In genomic region chr5:67437403-67437802, GRCm38 (mm10) we compare ENCODE assay signal across 8 mouse cellular contexts. TPM values are rescaled to one million over a fixed set of nuclear protein-coding genes. Genes with fewer than 3 reads are reported as not detected.
DNase-seq lines count a peak whose midpoint lies in the region; ATAC-seq and TF ChIP-seq lines count a peak whose summit lies in the region.

No protein-coding gene starts in this region.

- no peak overlapping the region for H3K27ac ChIP-seq in heart, embryonic 16.5 days (ENCODE audit: low read length)
- no peak overlapping the region for H3K27ac ChIP-seq in CH12.LX (ENCODE audit: insufficient read depth, low read depth)
- H3K27ac ChIP-seq in left cerebral cortex, adult 2 months = no peak overlapping the region

- ATAC-seq in heart, embryonic 16.5 days (replicated peaks; ENCODE audit: extremely low read depth, insufficient read depth, low FRiP score) = peak; percentile 70
- peak; percentile 96 to 98 for ATAC-seq in hematopoietic stem cell, adult 5-6 weeks (replicated peaks in 1 of 2; ENCODE audit: insufficient read depth in 1 of 2, low FRiP score in 2 of 2, low TSS enrichment in 1 of 2, low read depth in 1 of 2, poor library complexity in 2 of 2, severe bottlenecking in 2 of 2)
- no peak for ATAC-seq in inflammation-experienced regulatory T-cells, adult 6 months

- H3K9me3 ChIP-seq in heart, embryonic 16.5 days (replicated peaks; ENCODE audit: control insufficient read depth, low read length) = no peaks in the 10 kb centered on the region
- no peaks in the 10 kb centered on the region for H3K9me3 ChIP-seq in CH12.LX (replicated peaks; ENCODE audit: low read length)

- no peak for TF ChIP-seq POLR2A in CH12.LX (IDR thresholded peaks at IDR 0.05; ENCODE audit: low read depth, low read length)

- TF ChIP-seq CTCF in CH12.LX (conservative IDR thresholded peaks at IDR 0.05 in 1 of 2, IDR thresholded peaks at IDR 0.05 in 1 of 2; ENCODE audit: low read depth in 2 of 2, low read length in 2 of 2) = no peak
- TF ChIP-seq CTCF in left cerebral cortex, adult 2 months (IDR thresholded peaks at IDR 0.05) = no peak

- dilution Hi-C loops in CH12.LX (cut with MboI; ENCODE audit: extremely low pct_ligation_motif_present, extremely low pct_unique_long_range_greater_than_20kb, low sequenced_read_pairs) = no loop called here

- H3K4me1 ChIP-seq in heart, embryonic 16.5 days (ENCODE audit: control insufficient read depth, insufficient read depth, low read length) = no peaks in the 10 kb centered on the region; the same call in 1 of the 2 replicates
- H3K4me1 ChIP-seq in CH12.LX (ENCODE audit: control insufficient read depth in 1 of 2, insufficient read depth in 2 of 2) = peaks cover 4 to 8% of the 10 kb centered on the region in 2 experiments

- no peak for TF ChIP-seq RAD21 in CH12.LX (IDR thresholded peaks at IDR 0.05; ENCODE audit: low read depth, low read length)

- intact Hi-C loops in left cerebral cortex, adult 2 months (cut with DNase I) = no loop called here

- H3K36me3 ChIP-seq in heart, embryonic 16.5 days (ENCODE audit: control insufficient read depth, insufficient read depth) = no peaks in the 10 kb centered on the region
- H3K36me3 ChIP-seq in CH12.LX (replicated peaks in 1 of 2; ENCODE audit: control insufficient read depth in 1 of 2, insufficient read depth in 1 of 2, low read length in 1 of 2) = no peaks in the 10 kb centered on the region

- DNase-seq in heart, adult 11 months = no peak
- DNase-seq in CH12.LX (ENCODE audit: extremely low read depth) = peak; percentile 13
- DNase-seq in natural killer cell, adult 2 months (ENCODE audit: low spot score in 2 of 2) = peak; percentile 26 to 34
- no peak for DNase-seq in right cerebral cortex, postnatal 10 days (ENCODE audit: low spot score in 2 of 2)
- no peak for DNase-seq in left cerebral cortex, adult 2 months (ENCODE audit: extremely low spot score in 1 of 2, low spot score in 2 of 2)

- no peaks in the 10 kb centered on the region for H3K27me3 ChIP-seq in heart, embryonic 16.5 days (ENCODE audit: control insufficient read depth, insufficient read depth, low read length)
- no peaks in the 10 kb centered on the region for H3K27me3 ChIP-seq in CH12.LX (replicated peaks)

- H3K4me3 ChIP-seq in heart, embryonic 16.5 days (ENCODE audit: low read length) = no peak overlapping the region
- H3K4me3 ChIP-seq in CH12.LX (replicated peaks in 1 of 3; ENCODE audit: low read depth in 2 of 3, low read length in 2 of 3, poor library complexity in 1 of 3) = no peak overlapping the region
- no peak overlapping the region for H3K4me3 ChIP-seq in left cerebral cortex, adult 2 months

- 12% methylated on average over 2 of the region's 2 CpGs for WGBS in heart, embryonic 16.5 days

- no peaks in the 10 kb centered on the region for H3K79me2 ChIP-seq in CH12.LX (replicated peaks; ENCODE audit: control insufficient read depth, extremely low read depth, insufficient read depth, poor library complexity, severe bottlenecking)

- no peak overlapping the region for H3K4me2 ChIP-seq in heart, embryonic 16.5 days (ENCODE audit: low read depth, low read length)
- H3K4me2 ChIP-seq in CH12.LX (ENCODE audit: insufficient read depth, low read depth, poor library complexity, severe bottlenecking) = no peak overlapping the region

- in situ Hi-C loops in CH12.LX (cut with MboI; ENCODE audit: low pct_ligation_motif_present, low pct_unique_long_range_greater_than_20kb, low sequenced_read_pairs) = no loop called here

- no peak for TF ChIP-seq EP300 in CH12.LX (IDR thresholded peaks at IDR 0.05; ENCODE audit: low read length)

- no peak overlapping the region for H3K9ac ChIP-seq in heart, embryonic 16.5 days (ENCODE audit: low read length)
- no peak overlapping the region for H3K9ac ChIP-seq in CH12.LX (ENCODE audit: insufficient read depth, low read depth)

TF ChIP-seq in CH12.LX, 34 proteins besides CTCF, POLR2A, EP300 and RAD21:
- TF ChIP-seq USF2 (conservative IDR thresholded peaks at IDR 0.05; ENCODE audit: low read depth, low read length) = no peak
- TF ChIP-seq MAFK (IDR thresholded peaks at IDR 0.05; ENCODE audit: insufficient replicate concordance, low read length) = peak; percentile 90
TF ChIP-seq in CH12.LX: peak in this region for 1.

RNA-seq across cellular contexts. Expression of gene Bend4, which starts 9.3 kb away (rescaled TPM):
- polyA plus RNA-seq in heart, embryonic 16.5 days (2015; fragmentation: Nextera tagmentation; extraction: Ambion mirVana) = 12.3 and 12.7 TPM in 2 replicates
- total RNA-seq in CH12.LX (2012; rRNA removed) (0.04 TPM in 1 of 2 replicates, not detected in the other), CH12.LX (2014; rRNA removed) (not detected in 2 replicates)
- polyA plus RNA-seq in CH12.LX (2012; ENCODE audit: insufficient read length, low read depth) = 0.06 and 0.08 TPM in 2 replicates
- total RNA-seq in hematopoietic stem cell, adult 5-6 weeks (2017) = 9.6 and 10.1 TPM in 2 replicates
- 1 to 10 TPM; 7.9 TPM for total RNA-seq in left cerebral cortex, adult 2 months (2021)
- polyA plus RNA-seq in inflammation-experienced regulatory T-cells, adult 6 months (2017; shearing (Covaris generic)) = under 1 TPM in 2 of 3 experiments, not detected in 1; 0.17 to 0.49 TPM

Comparison
In these comparisons a context has a peak if more than half of its experiments do, and no peak if none do; other contexts are left out.
1. DNase-seq: peak in CH12.LX (single experiment) and natural killer cell, adult 2 months (2 of 2); none in heart, adult 11 months (single experiment), right cerebral cortex, postnatal 10 days (0 of 2) and left cerebral cortex, adult 2 months (0 of 2).
2. RNA of gene Bend4, which starts 9.3 kb away (total RNA-seq): 9.6 to 10.1 TPM in hematopoietic stem cell, adult 5-6 weeks and 7.9 TPM in left cerebral cortex, adult 2 months; 0.04 TPM in CH12.LX; every median in the first group is over 4 times any median in the second.